Mouse (Mus musculus): ENCODE measurements around the gene Unk. TPM values are rescaled to one million over a fixed set of nuclear protein-coding genes. Genes with fewer than 3 reads are reported as not detected.

Unk gene
- 33.9 and 35.8 TPM in 2 replicates for polyA plus RNA-seq (2011; ENCODE audit: insufficient read depth, insufficient read length, low read depth, missing spikeins)

GRCm38 (mm10) chr11:116030088-116030897, at the start of gene Unk:
Unk (plus strand) TSS chr11:116030322.
- Histone ChIP-seq H3K36me3 (ENCODE audit: control insufficient read depth, insufficient read depth, low read length, poor library complexity, severe bottlenecking) (peaks cover 12% of the 10 kb centered on the region), H3K27me3 (ENCODE audit: control insufficient read depth, insufficient read depth, low read length, poor library complexity, severe bottlenecking) (no peaks in the 10 kb centered on the region), H3K4me1 (ENCODE audit: control insufficient read depth, insufficient read depth, low read length) (no peaks in the 10 kb centered on the region), H3K9ac (ENCODE audit: low read depth, poor library complexity, severe bottlenecking) (peak within 1 kb of the TSS; percentile 86), H3K27ac (ENCODE audit: insufficient read depth, low read length) (peak within 1 kb of the TSS; percentile 60), H3K4me3 (ENCODE audit: low read depth, low read length) (peak within 1 kb of the TSS; percentile 90), H3K9me3 (replicated peaks; ENCODE audit: control insufficient read depth, insufficient read depth, low read length, poor library complexity, severe bottlenecking) (peaks cover 16% of the 10 kb centered on the region)
- no peak for TF ChIP-seq CTCF (IDR thresholded peaks at IDR 0.05; ENCODE audit: low read depth, low read length)
- TF ChIP-seq EP300 (IDR thresholded peaks at IDR 0.05; ENCODE audit: insufficient read depth, low read depth, low read length): peak; percentile 92
- peak; percentile 18 for TF ChIP-seq POLR2A (IDR thresholded peaks at IDR 0.05; ENCODE audit: insufficient read depth, low read length)

- Histone ChIP-seq H3K4me1 (ENCODE audit: control insufficient read depth, insufficient read depth, low read length) (no peaks in the 10 kb centered on the region), H3K27ac (ENCODE audit: insufficient read depth, low read length) (no peak overlapping the region), H3K36me3 (ENCODE audit: control insufficient read depth, insufficient read depth, low read length, poor library complexity, severe bottlenecking) (no peaks in the 10 kb centered on the region), H3K9me3 (replicated peaks; ENCODE audit: control insufficient read depth, insufficient read depth, low read length, poor library complexity, severe bottlenecking) (no peaks in the 10 kb centered on the region), H3K4me3 (ENCODE audit: low read depth, low read length) (no peak overlapping the region), H3K27me3 (ENCODE audit: control insufficient read depth, insufficient read depth, low read length, poor library complexity, severe bottlenecking) (no peaks in the 10 kb centered on the region), H3K9ac (ENCODE audit: low read depth, poor library complexity, severe bottlenecking) (no peak overlapping the region)
- no peak for TF ChIP-seq CTCF (IDR thresholded peaks at IDR 0.05; ENCODE audit: low read depth, low read length)
- no peak for TF ChIP-seq POLR2A (IDR thresholded peaks at IDR 0.05; ENCODE audit: insufficient read depth, low read length)
- TF ChIP-seq EP300 (IDR thresholded peaks at IDR 0.05; ENCODE audit: insufficient read depth, low read depth, low read length): no peak
Observed at GRCm38 (mm10) chr11:115982472-115982871, 47.6 kb upstream of the Unk start.

- H3K4me3 ChIP-seq (ENCODE audit: low read depth, low read length): no peak overlapping the region
- no peaks in the 10 kb centered on the region for H3K4me1 ChIP-seq (ENCODE audit: control insufficient read depth, insufficient read depth, low read length)
- no peak for TF ChIP-seq POLR2A (IDR thresholded peaks at IDR 0.05; ENCODE audit: insufficient read depth, low read length)
- no peak for TF ChIP-seq EP300 (IDR thresholded peaks at IDR 0.05; ENCODE audit: insufficient read depth, low read depth, low read length)
- TF ChIP-seq CTCF (IDR thresholded peaks at IDR 0.05; ENCODE audit: low read depth, low read length): no peak
- H3K27ac ChIP-seq (ENCODE audit: insufficient read depth, low read length): no peak overlapping the region
- no peaks in the 10 kb centered on the region for H3K27me3 ChIP-seq (ENCODE audit: control insufficient read depth, insufficient read depth, low read length, poor library complexity, severe bottlenecking)
- H3K36me3 ChIP-seq (ENCODE audit: control insufficient read depth, insufficient read depth, low read length, poor library complexity, severe bottlenecking): no peaks in the 10 kb centered on the region
- no peak overlapping the region for H3K9ac ChIP-seq (ENCODE audit: low read depth, poor library complexity, severe bottlenecking)
- no peaks in the 10 kb centered on the region for H3K9me3 ChIP-seq (replicated peaks; ENCODE audit: control insufficient read depth, insufficient read depth, low read length, poor library complexity, severe bottlenecking)
Observed at GRCm38 (mm10) chr11:115983291-115983690, 46.8 kb upstream of the Unk start.

- Histone ChIP-seq H3K9ac (ENCODE audit: low read depth, poor library complexity, severe bottlenecking) (peak overlapping the region; percentile 45), H3K36me3 (ENCODE audit: control insufficient read depth, insufficient read depth, low read length, poor library complexity, severe bottlenecking) (no peaks in the 10 kb centered on the region), H3K9me3 (replicated peaks; ENCODE audit: control insufficient read depth, insufficient read depth, low read length, poor library complexity, severe bottlenecking) (no peaks in the 10 kb centered on the region), H3K27ac (ENCODE audit: insufficient read depth, low read length) (no peak overlapping the region), H3K4me1 (ENCODE audit: control insufficient read depth, insufficient read depth, low read length) (no peaks in the 10 kb centered on the region), H3K27me3 (ENCODE audit: control insufficient read depth, insufficient read depth, low read length, poor library complexity, severe bottlenecking) (no peaks in the 10 kb centered on the region), H3K4me3 (ENCODE audit: low read depth, low read length) (peak overlapping the region; percentile 57)
- TF ChIP-seq CTCF (IDR thresholded peaks at IDR 0.05; ENCODE audit: low read depth, low read length): no peak
- no peak for TF ChIP-seq POLR2A (IDR thresholded peaks at IDR 0.05; ENCODE audit: insufficient read depth, low read length)
- no peak for TF ChIP-seq EP300 (IDR thresholded peaks at IDR 0.05; ENCODE audit: insufficient read depth, low read depth, low read length)
Observed at GRCm38 (mm10) chr11:115989686-115990085, 40.4 kb upstream of the Unk start.

- H3K9me3 ChIP-seq (replicated peaks; ENCODE audit: control insufficient read depth, insufficient read depth, low read length, poor library complexity, severe bottlenecking): no peaks in the 10 kb centered on the region
- no peak overlapping the region for H3K27ac ChIP-seq (ENCODE audit: insufficient read depth, low read length)
- H3K4me1 ChIP-seq (ENCODE audit: control insufficient read depth, insufficient read depth, low read length): no peaks in the 10 kb centered on the region
- TF ChIP-seq CTCF (IDR thresholded peaks at IDR 0.05; ENCODE audit: low read depth, low read length) (no peak), EP300 (IDR thresholded peaks at IDR 0.05; ENCODE audit: insufficient read depth, low read depth, low read length) (no peak), POLR2A (IDR thresholded peaks at IDR 0.05; ENCODE audit: insufficient read depth, low read length) (no peak)
- H3K36me3 ChIP-seq (ENCODE audit: control insufficient read depth, insufficient read depth, low read length, poor library complexity, severe bottlenecking): no peaks in the 10 kb centered on the region
- no peak overlapping the region for H3K9ac ChIP-seq (ENCODE audit: low read depth, poor library complexity, severe bottlenecking)
- H3K4me3 ChIP-seq (ENCODE audit: low read depth, low read length): no peak overlapping the region
- H3K27me3 ChIP-seq (ENCODE audit: control insufficient read depth, insufficient read depth, low read length, poor library complexity, severe bottlenecking): no peaks in the 10 kb centered on the region
Observed at GRCm38 (mm10) chr11:115992098-115992497, 38.0 kb upstream of the Unk start.

- no peaks in the 10 kb centered on the region for H3K27me3 ChIP-seq (ENCODE audit: control insufficient read depth, insufficient read depth, low read length, poor library complexity, severe bottlenecking)
- TF ChIP-seq CTCF (IDR thresholded peaks at IDR 0.05; ENCODE audit: low read depth, low read length) (no peak), EP300 (IDR thresholded peaks at IDR 0.05; ENCODE audit: insufficient read depth, low read depth, low read length) (no peak), POLR2A (IDR thresholded peaks at IDR 0.05; ENCODE audit: insufficient read depth, low read length) (no peak)
- no peaks in the 10 kb centered on the region for H3K4me1 ChIP-seq (ENCODE audit: control insufficient read depth, insufficient read depth, low read length)
- no peak overlapping the region for H3K9ac ChIP-seq (ENCODE audit: low read depth, poor library complexity, severe bottlenecking)
- H3K36me3 ChIP-seq (ENCODE audit: control insufficient read depth, insufficient read depth, low read length, poor library complexity, severe bottlenecking): no peaks in the 10 kb centered on the region
- H3K4me3 ChIP-seq (ENCODE audit: low read depth, low read length): no peak overlapping the region
- H3K9me3 ChIP-seq (replicated peaks; ENCODE audit: control insufficient read depth, insufficient read depth, low read length, poor library complexity, severe bottlenecking): no peaks in the 10 kb centered on the region
- H3K27ac ChIP-seq (ENCODE audit: insufficient read depth, low read length): no peak overlapping the region
Observed at GRCm38 (mm10) chr11:115995256-115995655, 34.9 kb upstream of the Unk start.
